Mouse (Mus musculus): ENCODE data around the gene Fahd1. TPM values are rescaled to one million over a fixed set of nuclear protein-coding genes. Genes with fewer than 3 reads are reported as not detected.

Gene Fahd1
- polyA plus RNA-seq, 1 experiment from 2014 or later, result 36.5 TPM

- H3K27me3 ChIP-seq (ENCODE audit: control insufficient read depth, insufficient read depth, low read length), result no peaks in the 10 kb centered on the region
- no peaks in the 10 kb centered on the region for H3K36me3 ChIP-seq (ENCODE audit: control insufficient read depth, insufficient read depth, low read length)
- no peak for ATAC-seq (ENCODE audit: insufficient read depth, low FRiP score)
- H3K4me3 ChIP-seq (replicated peaks; ENCODE audit: low read length), result peak overlapping the region; percentile 9; the same call in 1 of the 2 replicates
- no peak overlapping the region for H3K9ac ChIP-seq (ENCODE audit: low read length)
- peak overlapping the region; percentile 80 for H3K27ac ChIP-seq (ENCODE audit: low read length)
- H3K4me2 ChIP-seq (ENCODE audit: low read depth, low read length), result no peak overlapping the region; the same call in 1 of the 2 replicates
- WGBS, result 49% methylated on average over 5 of the region's 5 CpGs
- H3K4me1 ChIP-seq (ENCODE audit: control insufficient read depth, insufficient read depth, low read length), result no peaks in the 10 kb centered on the region
- H3K9me3 ChIP-seq (replicated peaks; ENCODE audit: control insufficient read depth, low read length), result no peaks in the 10 kb centered on the region
These were observed 9.8 kb downstream of the Fahd1 start for GRCm38 (mm10) chr17:24840341-24840740.

GRCm38 (mm10) chr17:24839842-24840241 is 10.3 kb downstream of the Fahd1 start, which contains the start of gene Hagh:
Gene Hagh, plus strand, starts transcription at chr17:24840143.
- ATAC-seq (ENCODE audit: insufficient read depth, low FRiP score), result no peak
- H3K4me1 ChIP-seq (ENCODE audit: control insufficient read depth, insufficient read depth, low read length), result no peaks in the 10 kb centered on the region
- peak within 1 kb of the TSS; percentile 9; the same call in 1 of the 2 replicates for H3K4me3 ChIP-seq (replicated peaks; ENCODE audit: low read length)
- no peak within 1 kb of the TSS; the same call in 1 of the 2 replicates for H3K4me2 ChIP-seq (ENCODE audit: low read depth, low read length)
- no peaks in the 10 kb centered on the region for H3K9me3 ChIP-seq (replicated peaks; ENCODE audit: control insufficient read depth, low read length)
- H3K27ac ChIP-seq (ENCODE audit: low read length), result peak within 1 kb of the TSS; percentile 80
- H3K27me3 ChIP-seq (ENCODE audit: control insufficient read depth, insufficient read depth, low read length), result no peaks in the 10 kb centered on the region
- H3K36me3 ChIP-seq (ENCODE audit: control insufficient read depth, insufficient read depth, low read length), result no peaks in the 10 kb centered on the region
- no peak within 1 kb of the TSS for H3K9ac ChIP-seq (ENCODE audit: low read length)
- 57% methylated on average over 8 of the region's 8 CpGs for WGBS

DNA sequence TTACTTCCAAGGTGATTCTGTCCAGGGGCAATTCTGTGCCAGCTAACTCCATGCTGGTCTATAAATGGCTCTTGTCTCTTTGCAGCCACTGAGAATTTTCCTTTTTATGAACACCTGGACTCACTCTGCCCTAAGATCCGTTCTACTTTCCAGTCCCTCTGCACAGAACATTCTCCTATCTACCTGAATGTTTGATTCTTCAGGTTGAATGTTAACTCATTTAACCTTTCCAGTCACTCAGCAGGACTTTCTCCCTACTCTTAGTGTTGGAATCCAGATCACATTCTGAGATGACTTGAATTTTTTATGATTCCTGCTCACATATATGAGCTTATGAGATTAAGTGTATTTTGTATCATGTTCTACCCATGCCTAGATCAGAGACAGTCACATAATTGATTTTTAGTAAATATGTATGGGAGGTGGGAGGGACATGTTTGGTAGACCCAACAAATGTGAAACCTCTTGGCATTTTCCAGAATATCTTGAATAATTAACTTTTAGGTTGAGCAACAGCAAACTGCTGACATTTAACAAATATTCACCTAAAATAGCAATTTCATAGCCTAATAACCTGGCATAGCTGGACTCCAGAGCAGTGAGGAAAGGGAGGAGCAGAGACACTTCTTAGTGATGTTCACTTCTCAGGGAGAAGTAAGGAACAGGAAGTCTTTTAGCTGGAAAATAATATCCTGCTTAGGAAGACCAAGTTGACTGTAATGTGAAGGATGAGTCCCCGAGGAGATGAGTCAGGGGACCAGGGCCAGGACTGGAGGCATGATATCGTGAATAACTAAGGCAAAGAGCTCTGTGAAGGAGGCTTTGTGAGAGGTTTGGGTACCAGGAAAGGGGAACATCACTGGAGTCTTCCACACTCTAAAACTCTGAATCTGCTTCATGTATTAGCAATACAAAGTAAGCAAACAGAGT is 28.5 kb downstream of the Fahd1 start:
- H3K4me1 ChIP-seq (ENCODE audit: control insufficient read depth, insufficient read depth, low read length), result no peaks in the 10 kb centered on the region
- 42% methylated on average over 3 of the region's 3 CpGs for WGBS
- no peak for ATAC-seq (ENCODE audit: insufficient read depth, low FRiP score)
- H3K4me2 ChIP-seq (ENCODE audit: low read depth, low read length), result no peak overlapping the region
- no peak overlapping the region for H3K4me3 ChIP-seq (replicated peaks; ENCODE audit: low read length)
- H3K27ac ChIP-seq (ENCODE audit: low read length), result no peak overlapping the region
- no peaks in the 10 kb centered on the region for H3K27me3 ChIP-seq (ENCODE audit: control insufficient read depth, insufficient read depth, low read length)
- no peak overlapping the region for H3K9ac ChIP-seq (ENCODE audit: low read length)
- no peaks in the 10 kb centered on the region for H3K36me3 ChIP-seq (ENCODE audit: control insufficient read depth, insufficient read depth, low read length)
- no peaks in the 10 kb centered on the region for H3K9me3 ChIP-seq (replicated peaks; ENCODE audit: control insufficient read depth, low read length)

- no peak overlapping the region for H3K9ac ChIP-seq (ENCODE audit: low read length)
- H3K4me1 ChIP-seq (ENCODE audit: control insufficient read depth, insufficient read depth, low read length), result no peaks in the 10 kb centered on the region
- ATAC-seq (ENCODE audit: insufficient read depth, low FRiP score), result no peak
- H3K4me3 ChIP-seq (replicated peaks; ENCODE audit: low read length), result no peak overlapping the region
- no peaks in the 10 kb centered on the region for H3K9me3 ChIP-seq (replicated peaks; ENCODE audit: control insufficient read depth, low read length)
- H3K27ac ChIP-seq (ENCODE audit: low read length), result no peak overlapping the region
- H3K36me3 ChIP-seq (ENCODE audit: control insufficient read depth, insufficient read depth, low read length), result no peaks in the 10 kb centered on the region
- no peak overlapping the region for H3K4me2 ChIP-seq (ENCODE audit: low read depth, low read length)
- H3K27me3 ChIP-seq (ENCODE audit: control insufficient read depth, insufficient read depth, low read length), result no peaks in the 10 kb centered on the region
- WGBS, result 33% methylated on average over 2 of the region's 2 CpGs
These were observed 30.7 kb downstream of the Fahd1 start for GRCm38 (mm10) chr17:24819469-24819868.

DNA sequence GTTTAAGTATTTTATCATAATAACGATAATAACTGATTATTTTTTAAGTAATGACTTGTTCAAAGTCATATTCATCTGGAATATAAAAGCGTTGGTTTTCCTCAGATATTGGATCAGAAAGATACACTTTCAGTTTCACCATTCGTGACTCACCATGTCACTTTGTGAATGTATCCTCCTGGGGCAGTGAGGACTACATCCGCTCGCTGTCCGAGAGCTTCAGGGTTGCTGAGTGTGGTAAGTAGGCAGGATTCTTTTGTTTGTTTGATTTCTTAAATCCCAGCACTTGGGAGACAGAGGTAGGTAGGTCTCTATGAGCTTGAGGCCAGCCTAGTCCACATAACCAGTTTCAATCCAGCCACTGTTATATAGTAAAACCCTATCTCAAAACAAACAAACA is 32.0 kb downstream of the Fahd1 start:
- no peaks in the 10 kb centered on the region for H3K4me1 ChIP-seq (ENCODE audit: control insufficient read depth, insufficient read depth, low read length)
- no peak overlapping the region for H3K9ac ChIP-seq (ENCODE audit: low read length)
- no peaks in the 10 kb centered on the region for H3K9me3 ChIP-seq (replicated peaks; ENCODE audit: control insufficient read depth, low read length)
- no peaks in the 10 kb centered on the region for H3K27me3 ChIP-seq (ENCODE audit: control insufficient read depth, insufficient read depth, low read length)
- H3K36me3 ChIP-seq (ENCODE audit: control insufficient read depth, insufficient read depth, low read length), result no peaks in the 10 kb centered on the region
- H3K27ac ChIP-seq (ENCODE audit: low read length), result no peak overlapping the region
- no peak overlapping the region for H3K4me3 ChIP-seq (replicated peaks; ENCODE audit: low read length)
- no peak overlapping the region for H3K4me2 ChIP-seq (ENCODE audit: low read depth, low read length)
- 36% methylated on average over 6 of the region's 6 CpGs for WGBS
- ATAC-seq (ENCODE audit: insufficient read depth, low FRiP score), result no peak

DNA sequence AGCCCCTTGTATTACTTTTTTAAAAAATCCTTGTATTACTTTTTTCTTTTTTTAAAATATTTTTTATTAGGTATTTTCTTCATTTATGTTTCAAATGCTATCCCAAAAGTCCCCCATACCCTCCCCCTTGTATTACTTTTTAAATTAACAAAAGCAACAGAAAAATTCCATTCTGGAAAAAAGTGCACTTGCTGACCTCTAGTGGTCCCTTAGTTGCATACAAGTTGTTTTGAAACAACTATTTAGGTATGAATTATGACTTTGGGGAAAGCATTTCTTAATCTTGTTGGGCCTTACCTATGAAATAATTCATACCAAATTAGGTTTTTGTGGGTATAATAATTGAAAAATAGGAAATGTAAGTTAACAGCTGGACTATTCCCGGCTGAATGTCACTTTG is 32.7 kb downstream of the Fahd1 start:
- no peak overlapping the region for H3K4me3 ChIP-seq (replicated peaks; ENCODE audit: low read length)
- WGBS, result 24% methylated on average over 1 of the region's 1 CpGs
- H3K9me3 ChIP-seq (replicated peaks; ENCODE audit: control insufficient read depth, low read length), result no peaks in the 10 kb centered on the region
- no peak overlapping the region for H3K27ac ChIP-seq (ENCODE audit: low read length)
- ATAC-seq (ENCODE audit: insufficient read depth, low FRiP score), result no peak
- no peaks in the 10 kb centered on the region for H3K36me3 ChIP-seq (ENCODE audit: control insufficient read depth, insufficient read depth, low read length)
- no peaks in the 10 kb centered on the region for H3K27me3 ChIP-seq (ENCODE audit: control insufficient read depth, insufficient read depth, low read length)
- no peaks in the 10 kb centered on the region for H3K4me1 ChIP-seq (ENCODE audit: control insufficient read depth, insufficient read depth, low read length)
- no peak overlapping the region for H3K9ac ChIP-seq (ENCODE audit: low read length)
- no peak overlapping the region for H3K4me2 ChIP-seq (ENCODE audit: low read depth, low read length)

GRCm38 (mm10) chr17:24815256-24815655 is 34.9 kb downstream of the Fahd1 start:
- no peak overlapping the region for H3K4me2 ChIP-seq (ENCODE audit: low read depth, low read length)
- no peak overlapping the region for H3K27ac ChIP-seq (ENCODE audit: low read length)
- 78% methylated on average over 5 of the region's 5 CpGs for WGBS
- no peaks in the 10 kb centered on the region for H3K36me3 ChIP-seq (ENCODE audit: control insufficient read depth, insufficient read depth, low read length)
- no peak overlapping the region for H3K4me3 ChIP-seq (replicated peaks; ENCODE audit: low read length)
- no peaks in the 10 kb centered on the region for H3K27me3 ChIP-seq (ENCODE audit: control insufficient read depth, insufficient read depth, low read length)
- no peaks in the 10 kb centered on the region for H3K4me1 ChIP-seq (ENCODE audit: control insufficient read depth, insufficient read depth, low read length)
- H3K9ac ChIP-seq (ENCODE audit: low read length), result no peak overlapping the region
- no peak for ATAC-seq (ENCODE audit: insufficient read depth, low FRiP score)
- no peaks in the 10 kb centered on the region for H3K9me3 ChIP-seq (replicated peaks; ENCODE audit: control insufficient read depth, low read length)

GRCm38 (mm10) chr17:24812215-24812614 is 37.9 kb downstream of the Fahd1 start:
- H3K4me2 ChIP-seq (ENCODE audit: low read depth, low read length), result no peak overlapping the region
- 25% methylated on average over 2 of the region's 2 CpGs for WGBS
- H3K4me3 ChIP-seq (replicated peaks; ENCODE audit: low read length), result no peak overlapping the region
- H3K9me3 ChIP-seq (replicated peaks; ENCODE audit: control insufficient read depth, low read length), result no peaks in the 10 kb centered on the region
- no peaks in the 10 kb centered on the region for H3K27me3 ChIP-seq (ENCODE audit: control insufficient read depth, insufficient read depth, low read length)
- H3K36me3 ChIP-seq (ENCODE audit: control insufficient read depth, insufficient read depth, low read length), result no peaks in the 10 kb centered on the region
- H3K4me1 ChIP-seq (ENCODE audit: control insufficient read depth, insufficient read depth, low read length), result no peaks in the 10 kb centered on the region
- no peak for ATAC-seq (ENCODE audit: insufficient read depth, low FRiP score)
- H3K9ac ChIP-seq (ENCODE audit: low read length), result no peak overlapping the region
- H3K27ac ChIP-seq (ENCODE audit: low read length), result no peak overlapping the region

DNA sequence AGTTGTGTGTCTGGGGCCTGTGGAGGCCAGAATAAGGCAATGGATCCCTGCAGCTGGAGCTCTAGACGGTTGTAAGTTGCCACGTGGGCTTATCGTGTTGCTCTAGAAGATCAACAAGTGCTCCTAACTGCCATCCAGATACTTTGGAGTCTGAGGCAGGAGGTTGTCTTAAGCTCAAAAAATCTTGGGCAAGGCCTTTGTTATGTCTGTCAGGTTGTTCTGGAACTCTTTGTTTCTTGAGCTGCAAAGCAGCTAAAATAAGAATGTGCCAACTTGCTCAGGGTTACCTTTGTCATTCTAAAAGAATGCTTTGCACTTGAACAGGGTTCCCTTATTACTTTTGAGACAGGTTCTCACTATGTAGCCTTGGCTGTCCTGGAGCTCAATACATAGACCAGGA is 39.0 kb downstream of the Fahd1 start:
- no peak overlapping the region for H3K27ac ChIP-seq (ENCODE audit: low read length)
- no peaks in the 10 kb centered on the region for H3K4me1 ChIP-seq (ENCODE audit: control insufficient read depth, insufficient read depth, low read length)
- H3K27me3 ChIP-seq (ENCODE audit: control insufficient read depth, insufficient read depth, low read length), result no peaks in the 10 kb centered on the region
- no peaks in the 10 kb centered on the region for H3K36me3 ChIP-seq (ENCODE audit: control insufficient read depth, insufficient read depth, low read length)
- H3K9ac ChIP-seq (ENCODE audit: low read length), result no peak overlapping the region
- H3K4me2 ChIP-seq (ENCODE audit: low read depth, low read length), result no peak overlapping the region
- no peaks in the 10 kb centered on the region for H3K9me3 ChIP-seq (replicated peaks; ENCODE audit: control insufficient read depth, low read length)
- no peak for ATAC-seq (ENCODE audit: insufficient read depth, low FRiP score)
- WGBS, result 71% methylated on average over 3 of the region's 3 CpGs
- H3K4me3 ChIP-seq (replicated peaks; ENCODE audit: low read length), result no peak overlapping the region

All from stomach, embryonic 16.5 days (tissue).